Mouse (Mus musculus) intestine, embryonic 16.5 days (tissue): ENCODE data around the gene Fzr1. TPM values are rescaled to one million over a fixed set of nuclear protein-coding genes. Genes with fewer than 3 reads are reported as not detected.

Source experiments
- ATAC-seq: fragments of 200-750 bp; cut with Nextera tagmentation; 2 replicates; pipeline ENCODE4 v1.8.0; 2017; ENCODE audit warnings: moderate TSS enrichment, moderate library complexity
- H3K27ac ChIP-seq: fragments of 300-500 bp; sonication (generic); 2 replicates; pipeline ENCODE4 v1.5.1; 2014; ENCODE audit warnings: mild to moderate bottlenecking, low read length
- H3K27me3 ChIP-seq: fragments of 300-500 bp; sonication (generic); replicated peaks from 2 replicates; pipeline ENCODE4 v1.6.1; 2014; ENCODE audit warnings: low read length, control low read depth, mixed read lengths; ENCODE audit not compliant: control insufficient read depth, insufficient read depth
- H3K36me3 ChIP-seq: fragments of 300-500 bp; sonication (generic); 2 replicates; pipeline ENCODE4 v1.6.1; 2014; ENCODE audit warnings: low read length, control low read depth; ENCODE audit not compliant: control insufficient read depth, insufficient read depth
- H3K4me1 ChIP-seq: fragments of 300-500 bp; sonication (generic); 2 replicates; pipeline ENCODE4 v1.6.1; 2014; ENCODE audit warnings: low read length, control low read depth, mixed read lengths; ENCODE audit not compliant: control insufficient read depth, insufficient read depth
- H3K4me2 ChIP-seq: fragments of 300-500 bp; sonication (generic); 2 replicates; pipeline ENCODE4 v1.6.1; 2014; ENCODE audit warnings: low read depth, low read length, control low read depth
- H3K4me3 ChIP-seq: fragments of 300-500 bp; sonication (generic); 2 replicates; pipeline ENCODE4 v1.5.1; 2014; ENCODE audit warnings: mild to moderate bottlenecking, low read length
- H3K9ac ChIP-seq: fragments of 300-500 bp; sonication (generic); 2 replicates; pipeline ENCODE4 v1.6.1; 2014; ENCODE audit warnings: low read depth, low read length
- H3K9me3 ChIP-seq: fragments of 300-500 bp; sonication (generic); 2 replicates; pipeline ENCODE4 v1.6.1; 2016; ENCODE audit warnings: low read length, control low read depth; ENCODE audit not compliant: control insufficient read depth
- WGBS: fragments of 180-500 bp; shearing (Covaris S2); extraction: QIAGEN DNeasy Blood & Tissue Kit; methylation state at CpG from one replicate; pipeline ENCODE4 v1.1.7; 2014; 5-methylcytosine and 5-hydroxymethylcytosine counted together
- polyA plus RNA-seq: library from polyadenylated mRNA; unstranded; fragments of >200 nt; fragmentation: Nextera tagmentation; extraction: Ambion mirVana; gene quantifications from 2 replicates; pipeline ENCODE4 v1.2.1, GENCODE M21; 2015

Gene Fzr1
- polyA plus RNA-seq, 1 experiment from 2014 or later: 78.7 TPM

- no peak for ATAC-seq
- Histone ChIP-seq H3K9me3 (no peaks in the 10 kb centered on the region), H3K4me3 (no peak overlapping the region), H3K4me2 (0 out of 2 replicates have a peak overlapping the region, but pooled peaks have one; percentile 5), H3K9ac (0 out of 2 replicates have a peak overlapping the region, but pooled peaks have one; percentile 61), H3K36me3 (peaks cover 22% of the 10 kb centered on the region), H3K4me1 (peaks cover 77% of the 10 kb centered on the region), H3K27me3 (peaks cover 4% of the 10 kb centered on the region; the same call in 1 of the 2 replicates), H3K27ac (no peak overlapping the region; the same call in 1 of the 2 replicates)
- WGBS: 67% methylated on average over 12 of the region's 12 CpGs
Observed at GRCm38 (mm10) chr10:81362336-81362949, 15.9 kb downstream of the Fzr1 start.

GRCm38 (mm10) chr10:81360721-81361120 lies 17.6 kb downstream of the Fzr1 start:
- Histone ChIP-seq H3K9me3 (no peaks in the 10 kb centered on the region), H3K4me1 (peaks cover 73% of the 10 kb centered on the region), H3K4me2 (no peak overlapping the region), H3K36me3 (peaks cover 13% of the 10 kb centered on the region), H3K4me3 (no peak overlapping the region), H3K9ac (peak overlapping the region; percentile 40; the same call in 1 of the 2 replicates), H3K27me3 (peaks cover 4% of the 10 kb centered on the region; the same call in 1 of the 2 replicates), H3K27ac (peak overlapping the region; percentile 27; the same call in 1 of the 2 replicates)
- no peak for ATAC-seq
- 62% methylated on average over 8 of the region's 8 CpGs for WGBS

- Histone ChIP-seq H3K4me1 (peaks cover 63% of the 10 kb centered on the region), H3K4me3 (peak overlapping the region; percentile 83), H3K27me3 (peaks cover 4% of the 10 kb centered on the region; the same call in 1 of the 2 replicates), H3K27ac (peak overlapping the region; percentile 83), H3K9ac (peak overlapping the region; percentile 94), H3K36me3 (peaks cover 13% of the 10 kb centered on the region), H3K9me3 (no peaks in the 10 kb centered on the region), H3K4me2 (peak overlapping the region; percentile 96)
- peak; percentile 49 for ATAC-seq
- 33% methylated on average over 1 of the region's 1 CpGs for WGBS
Observed at GRCm38 (mm10) chr10:81358841-81359240, 19.5 kb downstream of the Fzr1 start.

GRCm38 (mm10) chr10:81358209-81358608 lies 20.1 kb downstream of the Fzr1 start:
- WGBS: 38% methylated on average over 4 of the region's 4 CpGs
- Histone ChIP-seq H3K27me3 (peaks cover 4% of the 10 kb centered on the region; the same call in 1 of the 2 replicates), H3K9ac (peak overlapping the region; percentile 94), H3K4me2 (peak overlapping the region; percentile 96), H3K36me3 (peaks cover 13% of the 10 kb centered on the region), H3K9me3 (no peaks in the 10 kb centered on the region), H3K4me3 (peak overlapping the region; percentile 83), H3K27ac (peak overlapping the region; percentile 83), H3K4me1 (peaks cover 56% of the 10 kb centered on the region)
- ATAC-seq: no peak

GRCm38 (mm10) chr10:81356991-81357844 lies 21.1 kb downstream of the Fzr1 start, which contains the start of gene Mfsd12:
Gene Mfsd12, plus strand, starts transcription at chr10:81357491.
- peak; percentile 80 for ATAC-seq
- Histone ChIP-seq H3K4me2 (peak within 1 kb of the TSS; percentile 96), H3K27me3 (no peaks in the 10 kb centered on the region), H3K4me3 (peak within 1 kb of the TSS; percentile 83), H3K9me3 (no peaks in the 10 kb centered on the region), H3K27ac (peak within 1 kb of the TSS; percentile 83), H3K4me1 (peaks cover 47% of the 10 kb centered on the region), H3K36me3 (peaks cover 7% of the 10 kb centered on the region; the same call in 1 of the 2 replicates), H3K9ac (peak within 1 kb of the TSS; percentile 94)
- WGBS: 2% methylated on average over 73 of the region's 79 CpGs

- no peak overlapping the region for H3K27ac ChIP-seq
- no peaks in the 10 kb centered on the region for H3K27me3 ChIP-seq
- peaks cover 47% of the 10 kb centered on the region for H3K4me1 ChIP-seq
- peaks cover 7% of the 10 kb centered on the region; the same call in 1 of the 2 replicates for H3K36me3 ChIP-seq
- H3K9me3 ChIP-seq: no peaks in the 10 kb centered on the region
- 49% methylated on average over 12 of the region's 12 CpGs for WGBS
- H3K4me2 ChIP-seq: peak overlapping the region; percentile 44
- no peak for ATAC-seq
- H3K4me3 ChIP-seq: peak overlapping the region; percentile 83; the same call in 1 of the 2 replicates
- 0 out of 2 replicates have a peak overlapping the region, but pooled peaks have one; percentile 23 for H3K9ac ChIP-seq
Observed at GRCm38 (mm10) chr10:81356352-81356990, 21.8 kb downstream of the Fzr1 start.

- Histone ChIP-seq H3K4me1 (peaks cover 37% of the 10 kb centered on the region), H3K27ac (no peak overlapping the region), H3K9ac (no peak overlapping the region), H3K27me3 (no peaks in the 10 kb centered on the region), H3K9me3 (no peaks in the 10 kb centered on the region), H3K36me3 (0 out of 2 replicates have a peak, but pooled peaks cover 2% of the 10 kb centered on the region), H3K4me3 (no peak overlapping the region), H3K4me2 (no peak overlapping the region)
- WGBS: 80% methylated on average over 4 of the region's 4 CpGs
- ATAC-seq: no peak
Observed at GRCm38 (mm10) chr10:81355533-81355932, 22.8 kb downstream of the Fzr1 start.

- WGBS: 69% methylated on average over 9 of the region's 9 CpGs
- H3K36me3 ChIP-seq: no peaks in the 10 kb centered on the region
- no peak overlapping the region for H3K27ac ChIP-seq
- no peak overlapping the region for H3K4me2 ChIP-seq
- H3K9ac ChIP-seq: 0 out of 2 replicates have a peak overlapping the region, but pooled peaks have one; percentile 17
- peaks cover 33% of the 10 kb centered on the region for H3K4me1 ChIP-seq
- ATAC-seq: no peak
- H3K27me3 ChIP-seq: no peaks in the 10 kb centered on the region
- H3K4me3 ChIP-seq: no peak overlapping the region
- H3K9me3 ChIP-seq: no peaks in the 10 kb centered on the region
Observed at GRCm38 (mm10) chr10:81354738-81355477, 23.4 kb downstream of the Fzr1 start.
